Mouse (Mus musculus): ENCODE measurements at regions not wholly inside any gene's neighbourhood (a gene's known extent, or its start where the extent isn't known, plus 50 kb on each side); places are given as distances from the start of the nearest gene placed in this dataset.

DNA sequence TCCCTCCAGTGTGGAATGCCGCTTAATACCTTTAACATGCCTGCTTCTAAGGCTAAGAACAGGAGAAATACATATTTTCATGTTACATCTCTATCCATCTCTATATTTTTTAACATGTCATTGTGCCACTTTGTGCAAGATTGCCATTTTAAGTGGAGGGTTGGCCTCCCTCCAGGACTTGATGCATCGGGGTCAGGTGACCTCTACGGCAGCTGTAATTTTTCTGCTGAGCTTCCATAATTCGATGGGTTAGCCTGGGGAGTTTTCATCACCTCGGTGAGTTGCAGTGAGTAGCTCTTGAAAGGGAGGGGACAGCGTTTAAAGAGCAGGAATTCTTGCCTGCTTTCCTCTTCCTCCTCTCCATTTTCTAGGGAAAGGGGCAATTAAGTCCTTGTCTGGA, 203.6 kb downstream of the Rpl10-ps3 start:
- Histone ChIP-seq H3K27ac (ENCODE audit: insufficient read depth, low read depth, low read length) (no peak overlapping the region), H3K36me3 (ENCODE audit: control insufficient read depth, insufficient read depth, low read length) (no peaks in the 10 kb centered on the region), H3K27me3 (ENCODE audit: control insufficient read depth, insufficient read depth, low read length) (no peaks in the 10 kb centered on the region), H3K4me3 (ENCODE audit: low read depth, low read length) (no peak overlapping the region), H3K4me1 (ENCODE audit: control insufficient read depth, insufficient read depth, insufficient read length, low read length) (no peaks in the 10 kb centered on the region)
- whole genome bisulfite sequencing: 41% methylated on average over 6 of the region's 6 CpGs
- TF ChIP-seq CTCF (IDR thresholded peaks at IDR 0.05; ENCODE audit: extremely low read depth, insufficient read length, insufficient replicate concordance, low read depth, low read length): no peak
- TF ChIP-seq POLR2A (IDR thresholded peaks at IDR 0.05; ENCODE audit: low read depth, low read length): no peak

DNA sequence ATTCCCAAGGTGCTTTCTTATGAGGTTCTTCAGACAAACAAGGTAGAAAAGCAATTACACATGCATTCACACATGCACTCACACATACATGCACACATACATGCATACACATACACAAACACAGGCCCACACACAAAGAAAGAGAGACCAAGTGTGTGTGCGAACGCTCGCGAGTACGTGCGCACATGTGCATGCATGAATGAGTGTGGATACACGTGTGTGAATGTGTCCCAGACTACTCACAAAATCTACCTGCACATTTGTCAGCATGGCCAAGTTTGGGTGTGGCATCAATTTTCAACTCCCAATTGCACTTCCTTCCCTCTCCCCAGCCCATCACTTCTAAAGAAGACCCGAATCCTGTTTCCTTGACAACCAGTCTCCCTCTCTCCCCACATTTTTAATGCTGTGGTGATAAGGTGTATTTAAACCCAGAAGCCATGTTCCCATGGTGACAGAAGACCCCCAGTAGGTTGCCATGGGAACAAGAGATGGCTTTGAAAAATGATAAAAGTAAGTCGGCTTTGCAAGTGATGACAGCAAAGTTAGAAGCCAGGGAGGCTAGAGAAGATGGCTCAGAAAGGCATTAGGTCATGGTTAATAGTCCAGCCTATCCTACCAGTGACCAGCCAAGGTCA, 206.3 kb downstream of the Rpl10-ps3 start:
- Histone ChIP-seq H3K4me1 (ENCODE audit: control insufficient read depth, insufficient read depth, insufficient read length, low read length) (no peaks in the 10 kb centered on the region), H3K27ac (ENCODE audit: insufficient read depth, low read depth, low read length) (no peak overlapping the region), H3K36me3 (ENCODE audit: control insufficient read depth, insufficient read depth, low read length) (no peaks in the 10 kb centered on the region), H3K4me3 (ENCODE audit: low read depth, low read length) (no peak overlapping the region), H3K27me3 (ENCODE audit: control insufficient read depth, insufficient read depth, low read length) (no peaks in the 10 kb centered on the region)
- WGBS: 90% methylated on average over 9 of the region's 9 CpGs
- TF ChIP-seq POLR2A (IDR thresholded peaks at IDR 0.05; ENCODE audit: low read depth, low read length) (no peak), CTCF (IDR thresholded peaks at IDR 0.05; ENCODE audit: extremely low read depth, insufficient read length, insufficient replicate concordance, low read depth, low read length) (no peak)

DNA sequence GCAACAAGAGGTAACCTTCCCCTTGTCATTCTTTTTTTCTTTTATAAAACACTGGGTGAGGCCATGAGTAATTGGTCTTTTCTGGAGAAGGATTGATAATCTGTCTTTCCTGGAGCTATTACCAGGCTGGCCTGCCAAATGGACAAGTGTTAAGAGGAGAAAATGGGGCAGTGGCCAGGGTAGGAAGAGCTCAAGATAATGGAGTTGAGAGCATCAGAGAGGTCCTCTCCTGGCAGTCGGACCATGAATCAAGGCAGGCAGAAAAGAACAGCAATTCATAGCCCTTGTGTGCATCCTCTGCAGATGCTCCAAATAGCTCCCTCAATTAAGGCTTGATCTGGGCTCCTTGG, 208.2 kb downstream of the Rpl10-ps3 start:
- Histone ChIP-seq H3K27ac (ENCODE audit: insufficient read depth, low read depth, low read length) (no peak overlapping the region), H3K27me3 (ENCODE audit: control insufficient read depth, insufficient read depth, low read length) (no peaks in the 10 kb centered on the region), H3K4me1 (ENCODE audit: control insufficient read depth, insufficient read depth, insufficient read length, low read length) (no peaks in the 10 kb centered on the region), H3K4me3 (ENCODE audit: low read depth, low read length) (no peak overlapping the region), H3K36me3 (ENCODE audit: control insufficient read depth, insufficient read depth, low read length) (no peaks in the 10 kb centered on the region)
- no peak for TF ChIP-seq CTCF (IDR thresholded peaks at IDR 0.05; ENCODE audit: extremely low read depth, insufficient read length, insufficient replicate concordance, low read depth, low read length)
- no peak for TF ChIP-seq POLR2A (IDR thresholded peaks at IDR 0.05; ENCODE audit: low read depth, low read length)
- 73% methylated on average over 1 of the region's 1 CpGs for WGBS

DNA sequence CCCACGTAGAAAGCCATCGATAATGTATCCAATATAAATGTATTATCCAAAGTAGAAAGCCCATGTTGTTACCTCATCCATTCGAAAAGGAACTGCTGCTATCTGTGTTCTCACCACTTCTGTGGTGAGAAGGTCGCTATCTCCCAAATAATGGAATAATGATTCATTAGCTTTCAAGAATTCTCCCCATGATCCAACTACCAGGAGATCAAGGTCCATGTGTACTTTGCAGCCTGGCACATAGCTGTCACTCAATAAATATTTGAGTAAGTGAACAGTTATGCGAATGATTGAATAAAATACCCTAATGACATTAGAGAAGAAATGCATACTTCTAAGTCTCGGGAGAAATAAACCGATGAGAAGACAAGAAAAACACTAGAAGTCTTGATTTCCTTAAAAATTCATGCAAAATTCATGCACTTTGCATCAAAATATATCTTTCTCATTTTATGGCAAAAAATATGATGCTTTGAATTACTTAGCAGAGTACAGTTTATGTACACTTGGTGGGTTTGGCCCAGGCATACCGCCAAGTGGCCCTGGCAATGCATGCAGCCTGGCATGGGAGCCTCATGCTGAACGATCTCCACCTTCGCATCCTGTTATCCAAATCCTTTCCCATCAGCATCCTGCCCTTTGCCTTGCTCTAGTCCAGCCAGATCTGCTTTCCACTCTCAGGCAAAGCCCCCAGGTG, 208.7 kb downstream of the Rpl10-ps3 start:
- TF ChIP-seq CTCF (IDR thresholded peaks at IDR 0.05; ENCODE audit: extremely low read depth, insufficient read length, insufficient replicate concordance, low read depth, low read length): no peak
- no peak for TF ChIP-seq POLR2A (IDR thresholded peaks at IDR 0.05; ENCODE audit: low read depth, low read length)
- 65% methylated on average over 10 of the region's 10 CpGs for WGBS
- H3K27ac ChIP-seq (ENCODE audit: insufficient read depth, low read depth, low read length): no peak overlapping the region
- H3K4me3 ChIP-seq (ENCODE audit: low read depth, low read length): no peak overlapping the region
- H3K36me3 ChIP-seq (ENCODE audit: control insufficient read depth, insufficient read depth, low read length): no peaks in the 10 kb centered on the region
- H3K27me3 ChIP-seq (ENCODE audit: control insufficient read depth, insufficient read depth, low read length): no peaks in the 10 kb centered on the region
- H3K4me1 ChIP-seq (ENCODE audit: control insufficient read depth, insufficient read depth, insufficient read length, low read length): no peaks in the 10 kb centered on the region

DNA sequence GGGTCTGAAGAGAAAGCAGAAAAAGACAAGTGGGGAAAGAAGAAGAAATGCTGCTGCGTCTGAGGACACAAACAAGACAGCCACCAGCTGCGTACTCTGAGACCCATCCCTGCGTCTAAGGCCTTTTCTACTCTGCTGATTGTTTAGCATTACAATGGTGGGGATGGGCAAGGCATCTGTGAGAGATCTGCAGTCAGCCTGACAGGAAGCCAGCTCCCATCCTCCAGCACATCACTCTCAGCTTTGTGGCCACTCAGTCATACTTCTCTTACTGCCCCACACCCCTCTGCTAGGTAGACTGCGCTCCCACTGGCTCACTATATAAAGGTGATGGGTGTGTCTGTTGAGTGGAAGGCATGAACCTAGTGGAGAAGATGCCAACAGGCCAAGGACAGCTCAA, 220.5 kb downstream of the Rpl10-ps3 start:
- H3K27ac ChIP-seq (ENCODE audit: insufficient read depth, low read depth, low read length): no peak overlapping the region
- H3K4me1 ChIP-seq (ENCODE audit: control insufficient read depth, insufficient read depth, insufficient read length, low read length): no peaks in the 10 kb centered on the region
- 61% methylated on average over 4 of the region's 4 CpGs for WGBS
- no peaks in the 10 kb centered on the region for H3K27me3 ChIP-seq (ENCODE audit: control insufficient read depth, insufficient read depth, low read length)
- no peaks in the 10 kb centered on the region for H3K36me3 ChIP-seq (ENCODE audit: control insufficient read depth, insufficient read depth, low read length)
- TF ChIP-seq CTCF (IDR thresholded peaks at IDR 0.05; ENCODE audit: extremely low read depth, insufficient read length, insufficient replicate concordance, low read depth, low read length): no peak
- no peak for TF ChIP-seq POLR2A (IDR thresholded peaks at IDR 0.05; ENCODE audit: low read depth, low read length)
- no peak overlapping the region for H3K4me3 ChIP-seq (ENCODE audit: low read depth, low read length)

DNA sequence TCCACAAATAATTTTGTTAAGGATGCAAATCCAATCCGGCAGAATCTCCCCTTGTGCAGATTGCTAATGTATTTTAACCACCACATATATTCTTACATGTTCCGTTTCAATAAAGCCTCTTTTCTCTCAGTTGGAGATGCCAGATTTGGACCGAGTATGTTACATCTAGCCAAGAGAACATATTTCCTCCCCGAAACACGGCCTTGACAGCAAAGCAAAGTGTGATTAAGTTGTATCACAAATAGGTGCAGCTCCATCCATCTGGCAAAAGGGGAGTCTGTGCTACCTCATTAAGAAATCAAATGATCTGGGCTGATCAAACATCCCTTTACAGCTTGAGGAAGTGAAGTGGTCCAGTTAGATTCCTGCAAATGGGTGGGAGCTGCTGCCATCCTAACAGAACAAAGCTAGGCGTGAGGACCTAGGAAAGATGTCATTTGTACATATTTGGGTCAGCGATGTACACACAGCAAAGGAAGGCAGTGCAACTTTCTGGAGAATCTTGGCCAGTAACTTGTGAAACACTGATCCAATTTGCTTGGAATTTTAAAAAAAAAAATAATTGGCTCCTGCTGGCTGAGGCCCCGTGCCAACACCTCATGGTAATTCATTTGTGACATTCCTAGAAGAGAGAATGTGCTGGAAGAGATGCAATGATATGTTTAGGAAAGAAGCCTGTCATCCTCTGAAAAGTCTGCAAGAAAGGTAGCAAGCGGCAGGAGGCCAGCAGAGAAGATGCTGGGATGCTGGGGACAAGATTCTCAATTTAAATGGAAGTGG, 223.8 kb downstream of the Rpl10-ps3 start:
- no peaks in the 10 kb centered on the region for H3K36me3 ChIP-seq (ENCODE audit: control insufficient read depth, insufficient read depth, low read length)
- no peak overlapping the region for H3K4me3 ChIP-seq (ENCODE audit: low read depth, low read length)
- H3K4me1 ChIP-seq (ENCODE audit: control insufficient read depth, insufficient read depth, insufficient read length, low read length): no peaks in the 10 kb centered on the region
- WGBS: 80% methylated on average over 9 of the region's 9 CpGs
- H3K27ac ChIP-seq (ENCODE audit: insufficient read depth, low read depth, low read length): no peak overlapping the region
- no peaks in the 10 kb centered on the region for H3K27me3 ChIP-seq (ENCODE audit: control insufficient read depth, insufficient read depth, low read length)
- no peak for TF ChIP-seq CTCF (IDR thresholded peaks at IDR 0.05; ENCODE audit: extremely low read depth, insufficient read length, insufficient replicate concordance, low read depth, low read length)
- no peak for TF ChIP-seq POLR2A (IDR thresholded peaks at IDR 0.05; ENCODE audit: low read depth, low read length)

DNA sequence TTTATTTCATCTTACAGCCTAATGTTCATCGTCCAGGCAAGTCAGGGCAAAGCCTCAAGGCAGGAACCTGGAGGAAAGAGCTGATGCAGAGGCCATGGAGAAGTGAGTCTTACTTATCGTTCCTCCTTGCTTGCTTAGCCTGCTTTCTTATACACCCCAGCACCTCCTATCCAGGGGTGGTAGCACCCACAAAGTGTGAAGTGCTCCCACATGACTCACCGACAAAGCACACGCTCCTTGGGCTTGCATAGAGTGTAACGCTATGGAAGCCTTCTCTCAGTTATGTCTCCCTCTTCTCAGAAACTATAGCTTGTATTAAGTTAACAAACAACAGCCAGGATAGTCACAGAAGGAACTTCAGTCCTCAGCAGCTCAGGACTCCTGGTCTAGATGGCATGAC, 225.4 kb downstream of the Rpl10-ps3 start:
- WGBS: 87% methylated on average over 5 of the region's 5 CpGs
- TF ChIP-seq CTCF (IDR thresholded peaks at IDR 0.05; ENCODE audit: extremely low read depth, insufficient read length, insufficient replicate concordance, low read depth, low read length) (no peak), POLR2A (IDR thresholded peaks at IDR 0.05; ENCODE audit: low read depth, low read length) (no peak)

More for the DNA sequence above, 225.4 kb downstream of the Rpl10-ps3 start:
- no peak overlapping the region for H3K4me3 ChIP-seq (ENCODE audit: low read depth, low read length)
- no peaks in the 10 kb centered on the region for H3K36me3 ChIP-seq (ENCODE audit: control insufficient read depth, insufficient read depth, low read length)
- no peak overlapping the region for H3K27ac ChIP-seq (ENCODE audit: insufficient read depth, low read depth, low read length)
- H3K4me1 ChIP-seq (ENCODE audit: control insufficient read depth, insufficient read depth, insufficient read length, low read length): no peaks in the 10 kb centered on the region
- H3K27me3 ChIP-seq (ENCODE audit: control insufficient read depth, insufficient read depth, low read length): no peaks in the 10 kb centered on the region

Data from small intestine, adult 2 months (tissue).